Mouse (Mus musculus) neural tube, embryonic 14.5 days (tissue): Measurements from ENCODE around the gene Gdpd5. TPM values are rescaled to one million over a fixed set of nuclear protein-coding genes. Genes with fewer than 3 reads are reported as not detected.

Source experiments
- ATAC-seq: fragments of 200-750 bp; cut with Nextera tagmentation; 2 replicates; pipeline ENCODE4 v1.8.0; 2017; ENCODE audit warnings: low read depth, mild to moderate bottlenecking, moderate TSS enrichment, moderate library complexity
- H3K27ac ChIP-seq: fragments of 300-500 bp; sonication (generic); 2 replicates; pipeline ENCODE4 v1.5.1; 2014; ENCODE audit warnings: low read depth, mild to moderate bottlenecking, control low read depth, low read length, moderate library complexity, mixed read lengths
- H3K27me3 ChIP-seq: fragments of 300-500 bp; sonication (generic); 2 replicates; pipeline ENCODE4 v1.6.1; 2014; ENCODE audit warnings: low read length; ENCODE audit not compliant: control insufficient read depth, insufficient read depth
- H3K36me3 ChIP-seq: fragments of 300-500 bp; sonication (generic); 2 replicates; pipeline ENCODE4 v1.6.1; 2014; ENCODE audit warnings: low read length, mixed read lengths; ENCODE audit not compliant: control insufficient read depth, insufficient read depth
- H3K4me1 ChIP-seq: fragments of 300-500 bp; sonication (generic); 2 replicates; pipeline ENCODE4 v1.6.1; 2014; ENCODE audit warnings: low read length; ENCODE audit not compliant: control insufficient read depth, insufficient read depth
- H3K4me2 ChIP-seq: fragments of 300-500 bp; sonication (generic); 2 replicates; pipeline ENCODE4 v1.6.1; 2014; ENCODE audit warnings: mild to moderate bottlenecking, low read depth, low read length, control low read depth
- H3K4me3 ChIP-seq: fragments of 300-500 bp; sonication (generic); 2 replicates; pipeline ENCODE4 v1.5.1; 2014; ENCODE audit warnings: low read depth, low read length, control low read depth, mixed read lengths
- H3K9ac ChIP-seq: fragments of 300-500 bp; sonication (generic); replicated peaks from 2 replicates; pipeline ENCODE4 v1.6.1; 2014; ENCODE audit warnings: low read depth, mild to moderate bottlenecking, control low read depth, low read length, mixed read lengths
- H3K9me3 ChIP-seq: fragments of 300-500 bp; sonication (generic); 2 replicates; pipeline ENCODE4 v1.6.1; 2016; ENCODE audit warnings: low read length; ENCODE audit not compliant: control insufficient read depth
- WGBS: fragments of 180-500 bp; shearing (Covaris S2); extraction: QIAGEN DNeasy Blood & Tissue Kit; methylation state at CpG from one replicate; pipeline ENCODE4 v1.1.7; 2014; 5-methylcytosine and 5-hydroxymethylcytosine counted together
- polyA plus RNA-seq: library from polyadenylated mRNA; unstranded; fragments of >200 nt; fragmentation: Nextera tagmentation; extraction: Ambion mirVana; gene quantifications from 2 replicates; pipeline ENCODE4 v1.2.1, GENCODE M21; 2014

Gene Gdpd5
- polyA plus RNA-seq, 1 experiment from 2014 or later = 38.1 TPM

GRCm38 (mm10) chr7:99434672-99435250 lies 53.5 kb downstream of the Gdpd5 start:
- peaks cover 4% of the 10 kb centered on the region; the same call in 1 of the 2 replicates for H3K36me3 ChIP-seq
- H3K9me3 ChIP-seq = no peaks in the 10 kb centered on the region
- WGBS = 37% methylated on average over 12 of the region's 12 CpGs
- no peak overlapping the region for H3K4me2 ChIP-seq
- peaks cover 4% of the 10 kb centered on the region; the same call in 1 of the 2 replicates for H3K4me1 ChIP-seq
- no peak overlapping the region for H3K4me3 ChIP-seq
- H3K9ac ChIP-seq = no peak overlapping the region
- no peak for ATAC-seq
- no peaks in the 10 kb centered on the region for H3K27me3 ChIP-seq
- no peak overlapping the region for H3K27ac ChIP-seq

DNA sequence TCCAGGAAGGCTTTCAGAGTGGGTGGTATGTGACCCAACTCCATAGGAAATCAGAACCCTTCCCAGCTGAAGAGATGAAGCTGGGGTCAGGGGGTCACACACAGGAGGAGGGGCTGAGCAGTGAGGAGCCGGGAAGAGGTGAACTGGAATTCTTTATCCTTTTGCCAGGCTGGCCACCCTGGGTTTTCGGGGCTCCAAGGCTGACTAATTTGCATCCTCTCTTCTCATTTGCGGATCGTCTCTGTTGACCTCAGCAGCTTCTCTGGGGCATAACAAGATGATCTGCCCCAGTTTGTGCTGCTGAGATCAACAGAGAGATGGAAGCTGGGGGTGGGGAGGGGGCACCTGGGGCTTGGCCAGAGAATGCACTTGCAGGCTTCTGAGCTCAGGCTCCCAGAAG lies 55.3 kb downstream of the Gdpd5 start:
- Histone ChIP-seq H3K27me3 (no peaks in the 10 kb centered on the region), H3K4me1 (peaks cover 8% of the 10 kb centered on the region), H3K9ac (no peak overlapping the region), H3K27ac (no peak overlapping the region), H3K9me3 (no peaks in the 10 kb centered on the region), H3K4me2 (no peak overlapping the region), H3K4me3 (no peak overlapping the region), H3K36me3 (peaks cover 5% of the 10 kb centered on the region; the same call in 1 of the 2 replicates)
- ATAC-seq = no peak
- 8% methylated on average over 4 of the region's 4 CpGs for WGBS

GRCm38 (mm10) chr7:99438881-99439280 lies 57.7 kb downstream of the Gdpd5 start:
- H3K4me3 ChIP-seq = no peak overlapping the region
- H3K27ac ChIP-seq = no peak overlapping the region
- 72% methylated on average over 10 of the region's 10 CpGs for WGBS
- no peaks in the 10 kb centered on the region for H3K27me3 ChIP-seq
- H3K4me2 ChIP-seq = no peak overlapping the region
- no peak for ATAC-seq
- peaks cover 5% of the 10 kb centered on the region; the same call in 1 of the 2 replicates for H3K36me3 ChIP-seq
- no peak overlapping the region for H3K9ac ChIP-seq
- no peaks in the 10 kb centered on the region for H3K9me3 ChIP-seq
- peaks cover 10% of the 10 kb centered on the region for H3K4me1 ChIP-seq

DNA sequence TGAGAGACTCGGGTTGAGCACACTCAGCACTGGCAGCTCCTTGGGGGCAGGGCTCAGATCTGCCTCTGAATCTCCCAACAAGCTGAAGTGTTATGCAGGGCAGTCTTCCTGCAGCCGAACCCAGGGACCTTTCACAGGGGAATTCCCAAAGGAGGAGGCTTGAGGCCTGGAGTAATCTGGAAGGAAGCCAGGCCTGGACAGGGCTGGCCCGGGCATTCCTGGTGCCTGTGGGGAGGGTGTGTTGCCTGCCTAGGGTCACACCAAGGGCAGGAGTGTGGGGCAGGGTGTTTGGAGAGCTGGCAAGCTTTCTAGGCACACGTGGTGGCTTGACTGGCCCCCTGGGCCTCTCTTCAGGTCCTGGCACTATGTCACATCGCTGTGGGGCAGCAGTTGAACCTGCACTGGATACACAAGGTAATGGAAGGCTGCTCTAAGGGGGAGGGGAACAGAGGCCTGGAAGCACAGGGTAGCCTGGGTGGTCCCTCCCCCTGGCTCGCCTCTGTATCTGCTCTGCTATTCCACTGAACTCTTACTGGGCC lies 60.4 kb downstream of the Gdpd5 start:
- 22% methylated on average over 6 of the region's 6 CpGs for WGBS
- H3K9ac ChIP-seq = no peak overlapping the region

GRCm38 (mm10) chr7:99443164-99443563 lies 62.0 kb downstream of the Gdpd5 start:
- WGBS = 49% methylated on average over 5 of the region's 5 CpGs
- H3K9me3 ChIP-seq = no peaks in the 10 kb centered on the region
- ATAC-seq = no peak
- no peak overlapping the region for H3K4me2 ChIP-seq
- peaks cover 15% of the 10 kb centered on the region for H3K4me1 ChIP-seq
- H3K36me3 ChIP-seq = peaks cover 5% of the 10 kb centered on the region; the same call in 1 of the 2 replicates
- H3K4me3 ChIP-seq = no peak overlapping the region
- no peak overlapping the region for H3K9ac ChIP-seq
- H3K27me3 ChIP-seq = no peaks in the 10 kb centered on the region
- 0 out of 2 replicates have a peak overlapping the region, but pooled peaks have one; percentile 34 for H3K27ac ChIP-seq

More for the DNA sequence above, 60.4 kb downstream of the Gdpd5 start:
- Histone ChIP-seq H3K4me3 (no peak overlapping the region), H3K36me3 (peaks cover 5% of the 10 kb centered on the region; the same call in 1 of the 2 replicates), H3K9me3 (no peaks in the 10 kb centered on the region), H3K4me1 (peaks cover 10% of the 10 kb centered on the region), H3K4me2 (no peak overlapping the region), H3K27ac (peak overlapping the region; percentile 4; the same call in 1 of the 2 replicates), H3K27me3 (no peaks in the 10 kb centered on the region)
- peak; percentile 35 for ATAC-seq

DNA sequence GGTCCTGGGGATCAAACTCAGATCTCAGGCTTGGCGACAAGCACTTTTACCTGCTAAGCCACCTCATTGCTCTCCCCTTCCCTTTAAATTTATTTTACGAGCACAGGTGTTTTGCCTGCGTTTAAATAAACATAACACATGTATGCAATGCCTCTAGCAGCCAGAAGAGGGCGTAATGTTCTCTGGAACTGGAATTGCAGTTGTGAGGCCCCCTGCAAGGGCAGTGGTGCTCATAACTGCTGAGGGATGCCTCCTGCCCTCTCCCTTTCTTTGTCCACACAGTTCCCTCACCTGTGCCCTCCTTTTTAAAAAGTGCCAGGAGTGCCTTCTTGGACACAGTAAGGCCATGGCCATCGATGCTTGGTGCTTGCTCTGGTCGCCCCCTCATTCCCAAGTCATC lies 62.8 kb downstream of the Gdpd5 start:
- H3K4me1 ChIP-seq = peaks cover 15% of the 10 kb centered on the region
- no peak overlapping the region for H3K9ac ChIP-seq
- peaks cover 5% of the 10 kb centered on the region; the same call in 1 of the 2 replicates for H3K36me3 ChIP-seq
- no peaks in the 10 kb centered on the region for H3K9me3 ChIP-seq
- H3K4me3 ChIP-seq = no peak overlapping the region
- H3K27ac ChIP-seq = no peak overlapping the region
- ATAC-seq = no peak
- 71% methylated on average over 6 of the region's 6 CpGs for WGBS
- no peaks in the 10 kb centered on the region for H3K27me3 ChIP-seq
- H3K4me2 ChIP-seq = no peak overlapping the region

- Histone ChIP-seq H3K4me3 (no peak overlapping the region), H3K9me3 (no peaks in the 10 kb centered on the region), H3K4me1 (peaks cover 25% of the 10 kb centered on the region), H3K27me3 (no peaks in the 10 kb centered on the region), H3K9ac (no peak overlapping the region), H3K4me2 (no peak overlapping the region), H3K27ac (no peak overlapping the region), H3K36me3 (no peaks in the 10 kb centered on the region)
- no peak for ATAC-seq
- WGBS = 62% methylated on average over 2 of the region's 2 CpGs
Observed at GRCm38 (mm10) chr7:99445833-99446232, 64.6 kb downstream of the Gdpd5 start.

GRCm38 (mm10) chr7:99447323-99447722 lies 66.1 kb downstream of the Gdpd5 start:
- H3K9ac ChIP-seq = no peak overlapping the region
- H3K36me3 ChIP-seq = no peaks in the 10 kb centered on the region
- no peak for ATAC-seq
- no peaks in the 10 kb centered on the region for H3K9me3 ChIP-seq
- WGBS = 55% methylated on average over 5 of the region's 5 CpGs
- peak overlapping the region; percentile 57 for H3K27ac ChIP-seq
- no peaks in the 10 kb centered on the region for H3K27me3 ChIP-seq
- no peak overlapping the region for H3K4me2 ChIP-seq
- H3K4me1 ChIP-seq = peaks cover 14% of the 10 kb centered on the region; the same call in 1 of the 2 replicates
- H3K4me3 ChIP-seq = no peak overlapping the region

- Histone ChIP-seq H3K4me3 (no peak overlapping the region), H3K4me2 (no peak overlapping the region), H3K27me3 (no peaks in the 10 kb centered on the region), H3K9me3 (no peaks in the 10 kb centered on the region), H3K4me1 (peaks cover 14% of the 10 kb centered on the region; the same call in 1 of the 2 replicates), H3K27ac (peak overlapping the region; percentile 69; the same call in 1 of the 2 replicates), H3K9ac (no peak overlapping the region), H3K36me3 (no peaks in the 10 kb centered on the region)
- ATAC-seq = no peak
- WGBS = 80% methylated on average over 5 of the region's 5 CpGs
Observed at GRCm38 (mm10) chr7:99448619-99449018, 67.4 kb downstream of the Gdpd5 start.
